Mouse (Mus musculus) granulocyte monocyte progenitor cell, adult 5-6 weeks (primary cell): ENCODE results near the gene Hmg20b. TPM values are rescaled to one million over a fixed set of nuclear protein-coding genes. Genes with fewer than 3 reads are reported as not detected.

Source experiments
- total RNA-seq, 2 experiments: library from RNA; stranded (forward) in 1 of 2; stranded (reverse) in 1 of 2; fragments of 200-712, 200-1000 nt in 1 of 2; fragments of >200 nt in 1 of 2; fragmentation: Nextera tagmentation in 1 of 2; gene quantifications; 2 replicates each; pipeline ENCODE4 v1.2.3; 2014 to 2017

The Hmg20b gene
- total RNA-seq, 2 experiments from 2014 or later, result 19.1 to 29.8 TPM

Other genes starting within 250 kb of the Hmg20b start
Only the 30 nearest of the 32 such genes appear.
- 16.1 and 20.6 TPM in 2 replicates for gene Zbtb7a, start 215.3 kb downstream of the Hmg20b start, total RNA-seq (2014; fragmentation: Nextera tagmentation)
- 7.1 and 8.0 TPM in 2 replicates for gene Zbtb7a, start 215.3 kb downstream of the Hmg20b start, total RNA-seq (2017)
- 6.3 and 22.9 TPM in 2 replicates for gene Pias4, start 182.6 kb downstream of the Hmg20b start, total RNA-seq (2014; fragmentation: Nextera tagmentation)
- gene Pias4, start 182.6 kb downstream of the Hmg20b start, total RNA-seq (2017), result 7.8 and 8.1 TPM in 2 replicates
- gene Eef2, start 173.8 kb downstream of the Hmg20b start, total RNA-seq (2014; fragmentation: Nextera tagmentation), result 843 and 1,029 TPM in 2 replicates
- gene Eef2, start 173.8 kb downstream of the Hmg20b start, total RNA-seq (2017), result 1,504 and 1,576 TPM in 2 replicates
- gene Dapk3, start 167.5 kb downstream of the Hmg20b start, total RNA-seq (2014; fragmentation: Nextera tagmentation), result 25.7 and 40.8 TPM in 2 replicates
- 20.5 and 33.0 TPM in 2 replicates for gene Dapk3, start 167.5 kb downstream of the Hmg20b start, total RNA-seq (2017)
- not detected in 2 replicates for gene 4930442H23Rik, start 166.6 kb downstream of the Hmg20b start, total RNA-seq (2014; fragmentation: Nextera tagmentation)
- not detected in 2 replicates for gene 4930442H23Rik, start 166.6 kb downstream of the Hmg20b start, total RNA-seq (2017)
- gene Nmrk2, start 148.4 kb downstream of the Hmg20b start, total RNA-seq (2014; fragmentation: Nextera tagmentation), result not detected in 2 replicates
- not detected in 2 replicates for gene Nmrk2, start 148.4 kb downstream of the Hmg20b start, total RNA-seq (2017)
- gene Atcay, start 119.6 kb downstream of the Hmg20b start, total RNA-seq (2014; fragmentation: Nextera tagmentation), result not detected in 2 replicates
- gene Atcay, start 119.6 kb downstream of the Hmg20b start, total RNA-seq (2017), result not detected in 2 replicates
- not detected in 2 replicates for gene Zfr2, start 117.3 kb downstream of the Hmg20b start, total RNA-seq (2014; fragmentation: Nextera tagmentation)
- gene Zfr2, start 117.3 kb downstream of the Hmg20b start, total RNA-seq (2017), result 0.13 TPM in 1 of 2 replicates, not detected in the other
- gene Matk, start 97.5 kb downstream of the Hmg20b start, total RNA-seq (2014; fragmentation: Nextera tagmentation), result 16.8 and 35.6 TPM in 2 replicates
- 39.1 and 43.9 TPM in 2 replicates for gene Matk, start 97.5 kb downstream of the Hmg20b start, total RNA-seq (2017)
- gene Mrpl54, start 83.5 kb downstream of the Hmg20b start, total RNA-seq (2014; fragmentation: Nextera tagmentation), result 94.0 and 105 TPM in 2 replicates
- gene Mrpl54, start 83.5 kb downstream of the Hmg20b start, total RNA-seq (2017), result 161 and 185 TPM in 2 replicates
- gene Apba3, start 83.5 kb downstream of the Hmg20b start, total RNA-seq (2014; fragmentation: Nextera tagmentation), result 19.7 and 29.1 TPM in 2 replicates
- gene Apba3, start 83.5 kb downstream of the Hmg20b start, total RNA-seq (2017), result 14.2 and 19.9 TPM in 2 replicates
- 1.0 and 8.4 TPM in 2 replicates for gene Tjp3, start 58.9 kb downstream of the Hmg20b start, total RNA-seq (2014; fragmentation: Nextera tagmentation)
- gene Tjp3, start 58.9 kb downstream of the Hmg20b start, total RNA-seq (2017), result 1.3 and 6.2 TPM in 2 replicates
- 32.4 and 42.7 TPM in 2 replicates for gene Pip5k1c, start 57.5 kb downstream of the Hmg20b start, total RNA-seq (2014; fragmentation: Nextera tagmentation)
- gene Pip5k1c, start 57.5 kb downstream of the Hmg20b start, total RNA-seq (2017), result 24.7 and 32.7 TPM in 2 replicates
- gene Cactin, start 29.4 kb downstream of the Hmg20b start, total RNA-seq (2014; fragmentation: Nextera tagmentation), result 16.2 and 16.3 TPM in 2 replicates
- 19.4 and 26.5 TPM in 2 replicates for gene Cactin, start 29.4 kb downstream of the Hmg20b start, total RNA-seq (2017)
- not detected in 2 replicates for gene Tbxa2r, start 21.7 kb downstream of the Hmg20b start, total RNA-seq (2014; fragmentation: Nextera tagmentation)
- gene Tbxa2r, start 21.7 kb downstream of the Hmg20b start, total RNA-seq (2017), result 0.09 TPM in 1 of 2 replicates, not detected in the other
- not detected in 2 replicates for gene Gipc3, start 7.2 kb downstream of the Hmg20b start, total RNA-seq (2014; fragmentation: Nextera tagmentation)
- gene Gipc3, start 7.2 kb downstream of the Hmg20b start, total RNA-seq (2017), result not detected in 2 replicates
- 12.0 and 17.5 TPM in 2 replicates for gene Mfsd12, start 7.0 kb upstream of the Hmg20b start, total RNA-seq (2014; fragmentation: Nextera tagmentation)
- gene Mfsd12, start 7.0 kb upstream of the Hmg20b start, total RNA-seq (2017), result 10.8 and 11.5 TPM in 2 replicates
- not detected in 2 replicates for gene 4930404N11Rik, start 15.3 kb upstream of the Hmg20b start, total RNA-seq (2014; fragmentation: Nextera tagmentation)
- 0.10 and 0.26 TPM in 2 replicates for gene 4930404N11Rik, start 15.3 kb upstream of the Hmg20b start, total RNA-seq (2017)
- 14.8 and 17.0 TPM in 2 replicates for gene Fzr1, start 28.0 kb upstream of the Hmg20b start, total RNA-seq (2014; fragmentation: Nextera tagmentation)
- gene Fzr1, start 28.0 kb upstream of the Hmg20b start, total RNA-seq (2017), result 13.5 and 15.3 TPM in 2 replicates
- 12.2 and 34.9 TPM in 2 replicates for gene Dohh, start 33.9 kb upstream of the Hmg20b start, total RNA-seq (2014; fragmentation: Nextera tagmentation)
- gene Dohh, start 33.9 kb upstream of the Hmg20b start, total RNA-seq (2017), result 41.8 and 46.2 TPM in 2 replicates
- gene Gm48551, start 34.0 kb upstream of the Hmg20b start, total RNA-seq (2014; fragmentation: Nextera tagmentation), result 4.0 TPM in 1 of 2 replicates, not detected in the other
- 0.30 TPM in 1 of 2 replicates, not detected in the other for gene Gm48551, start 34.0 kb upstream of the Hmg20b start, total RNA-seq (2017)
- 2.2 TPM in 1 of 2 replicates, not detected in the other for gene Gm48552, start 38.5 kb upstream of the Hmg20b start, total RNA-seq (2014; fragmentation: Nextera tagmentation)
- gene Gm48552, start 38.5 kb upstream of the Hmg20b start, total RNA-seq (2017), result not detected in 2 replicates
- 37.5 and 43.6 TPM in 2 replicates for gene Smim24, start 42.6 kb upstream of the Hmg20b start, total RNA-seq (2014; fragmentation: Nextera tagmentation)
- 11.5 and 13.3 TPM in 2 replicates for gene Smim24, start 42.6 kb upstream of the Hmg20b start, total RNA-seq (2017)
- 39.6 and 41.7 TPM in 2 replicates for gene Nfic, start 105.2 kb upstream of the Hmg20b start, total RNA-seq (2014; fragmentation: Nextera tagmentation)
- 5.3 and 10.5 TPM in 2 replicates for gene Nfic, start 105.2 kb upstream of the Hmg20b start, total RNA-seq (2017)
- gene Celf5, start 132.2 kb upstream of the Hmg20b start, total RNA-seq (2014; fragmentation: Nextera tagmentation), result not detected in 2 replicates
- gene Celf5, start 132.2 kb upstream of the Hmg20b start, total RNA-seq (2017), result not detected in 2 replicates
- gene Ncln, start 145.9 kb upstream of the Hmg20b start, total RNA-seq (2014; fragmentation: Nextera tagmentation), result 124 and 140 TPM in 2 replicates
- 83.1 and 128 TPM in 2 replicates for gene Ncln, start 145.9 kb upstream of the Hmg20b start, total RNA-seq (2017)
- 7.8 and 10.5 TPM in 2 replicates for gene S1pr4, start 149.7 kb upstream of the Hmg20b start, total RNA-seq (2014; fragmentation: Nextera tagmentation)
- gene S1pr4, start 149.7 kb upstream of the Hmg20b start, total RNA-seq (2017), result 7.0 and 9.2 TPM in 2 replicates
- gene Gna15, start 173.7 kb upstream of the Hmg20b start, total RNA-seq (2014; fragmentation: Nextera tagmentation), result 30.0 and 31.7 TPM in 2 replicates
- gene Gna15, start 173.7 kb upstream of the Hmg20b start, total RNA-seq (2017), result 23.8 and 34.6 TPM in 2 replicates
- gene Gna11, start 194.7 kb upstream of the Hmg20b start, total RNA-seq (2014; fragmentation: Nextera tagmentation), result 17.0 and 25.7 TPM in 2 replicates
- gene Gna11, start 194.7 kb upstream of the Hmg20b start, total RNA-seq (2017), result 4.9 and 6.4 TPM in 2 replicates
- gene Aes, start 209.0 kb upstream of the Hmg20b start, total RNA-seq (2014; fragmentation: Nextera tagmentation), result 216 and 220 TPM in 2 replicates
- gene Aes, start 209.0 kb upstream of the Hmg20b start, total RNA-seq (2017), result 151 and 250 TPM in 2 replicates